Mouse (Mus musculus) lung, embryonic 14.5 days (tissue): ENCODE data around the gene Fmn2. TPM values are rescaled to one million over a fixed set of nuclear protein-coding genes. Genes with fewer than 3 reads are reported as not detected.

Source experiments
- ATAC-seq: fragments of 200-750 bp; cut with Nextera tagmentation; 2 replicates; pipeline ENCODE4 v1.8.0; 2017; ENCODE audit warnings: mild to moderate bottlenecking, moderate TSS enrichment, moderate library complexity; ENCODE audit not compliant: insufficient read depth
- DNase-seq: peaks from one replicate; pipeline ENCODE4 v3.0.0-alpha.2; 2015
- H3K27ac ChIP-seq: fragments of 300-500 bp; sonication (generic); 2 replicates; pipeline ENCODE4 v1.5.1; 2014; ENCODE audit warnings: low read depth, mild to moderate bottlenecking, moderate library complexity
- H3K27me3 ChIP-seq: fragments of 300-500 bp; sonication (generic); 2 replicates; pipeline ENCODE4 v1.6.1; 2014; ENCODE audit warnings: low read length, control low read depth; ENCODE audit not compliant: insufficient read depth
- H3K36me3 ChIP-seq: fragments of 300-500 bp; sonication (generic); 2 replicates; pipeline ENCODE4 v1.6.1; 2014; ENCODE audit warnings: control low read depth; ENCODE audit not compliant: insufficient read depth
- H3K4me1 ChIP-seq: fragments of 300-500 bp; sonication (generic); 2 replicates; pipeline ENCODE4 v1.6.1; 2014; ENCODE audit warnings: antibody characterized with exemption, control low read depth; ENCODE audit not compliant: insufficient read depth
- H3K4me2 ChIP-seq: fragments of 300-500 bp; sonication (generic); 2 replicates; pipeline ENCODE4 v1.6.1; 2014; ENCODE audit warnings: mild to moderate bottlenecking
- H3K4me3 ChIP-seq: fragments of 300-500 bp; sonication (generic); 2 replicates; pipeline ENCODE4 v1.5.1; 2014; ENCODE audit warnings: low read depth, low read length
- H3K9ac ChIP-seq: fragments of 300-500 bp; sonication (generic); 2 replicates; pipeline ENCODE4 v1.6.1; 2014
- H3K9me3 ChIP-seq: fragments of 300-500 bp; sonication (generic); 2 replicates; pipeline ENCODE4 v1.6.1; 2016; ENCODE audit warnings: low read depth, low read length, control low read depth
- CTCF ChIP-seq: IDR thresholded peaks from 2 replicates; pipeline ENCODE4 v1.5.1; 2016; ENCODE audit warnings: antibody characterized with exemption, low read depth
- WGBS: fragments of 180-500 bp; shearing (Covaris S2); extraction: QIAGEN DNeasy Blood & Tissue Kit; methylation state at CpG from one replicate; pipeline ENCODE4 v1.1.7; 2014; 5-methylcytosine and 5-hydroxymethylcytosine counted together
- polyA plus RNA-seq: library from polyadenylated mRNA; unstranded; fragments of >200 nt; fragmentation: Nextera tagmentation; extraction: Ambion mirVana; gene quantifications from 2 replicates; pipeline ENCODE4 v1.2.1, GENCODE M21; 2014

The Fmn2 gene
- polyA plus RNA-seq, 1 experiment from 2014 or later = 0.79 TPM

- H3K4me3 ChIP-seq = peak overlapping the region; percentile 56
- peaks cover 21% of the 10 kb centered on the region for H3K27me3 ChIP-seq
- peak overlapping the region; percentile 98 for H3K4me2 ChIP-seq
- H3K4me1 ChIP-seq = peaks cover 4% of the 10 kb centered on the region; the same call in 1 of the 2 replicates
- H3K36me3 ChIP-seq = no peaks in the 10 kb centered on the region
- WGBS = under 1% methylated on average over 40 of the region's 40 CpGs
- H3K9ac ChIP-seq = peak overlapping the region; percentile 56
- DNase-seq = peak; percentile 66
- H3K9me3 ChIP-seq = no peaks in the 10 kb centered on the region
- peak; percentile 67 for ATAC-seq
- H3K27ac ChIP-seq = no peak overlapping the region
- peak; percentile 30 for TF ChIP-seq CTCF
These were observed 613 bp downstream of the Fmn2 start for GRCm38 (mm10) chr1:174502031-174502845.

GRCm38 (mm10) chr1:174502846-174503745, 1.5 kb downstream of the Fmn2 start:
- TF ChIP-seq CTCF = peak; percentile 8; the same call in 1 of the 2 replicates
- Histone ChIP-seq H3K4me2 (peak overlapping the region; percentile 98), H3K9ac (peak overlapping the region; percentile 56; the same call in 1 of the 2 replicates), H3K9me3 (no peaks in the 10 kb centered on the region), H3K36me3 (no peaks in the 10 kb centered on the region), H3K27me3 (peaks cover 21% of the 10 kb centered on the region), H3K27ac (no peak overlapping the region), H3K4me3 (peak overlapping the region; percentile 56), H3K4me1 (peaks cover 4% of the 10 kb centered on the region; the same call in 1 of the 2 replicates)
- WGBS = 2% methylated on average over 49 of the region's 53 CpGs
- peak; percentile 32 for ATAC-seq
- DNase-seq = peak; percentile 28

- no peak for ATAC-seq
- H3K4me3 ChIP-seq = no peak overlapping the region
These were observed 7.0 kb downstream of the Fmn2 start for GRCm38 (mm10) chr1:174508571-174509110.

DNA sequence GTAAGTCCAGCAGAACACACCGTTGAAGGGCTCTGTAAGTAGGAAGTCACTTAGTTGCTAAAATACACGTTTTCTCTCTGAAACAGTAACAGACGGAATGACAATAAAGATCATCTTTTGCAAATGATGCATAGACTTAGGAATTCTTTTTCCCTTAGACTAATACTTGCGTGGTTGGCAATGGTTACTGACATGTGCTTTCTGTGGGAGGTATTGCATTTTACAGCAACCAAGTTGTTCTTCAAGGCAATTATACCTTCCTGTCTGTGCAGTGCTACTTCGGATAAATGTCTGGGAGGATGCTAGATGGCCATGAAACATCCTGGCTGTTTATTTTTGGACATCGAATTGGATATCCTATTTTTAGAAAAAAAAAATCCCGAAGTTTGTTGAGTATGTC, 11.8 kb downstream of the Fmn2 start:
- H3K36me3 ChIP-seq = no peaks in the 10 kb centered on the region
- no peak overlapping the region for H3K4me2 ChIP-seq
- no peaks in the 10 kb centered on the region for H3K27me3 ChIP-seq
- no peaks in the 10 kb centered on the region for H3K9me3 ChIP-seq
- no peak overlapping the region for H3K4me3 ChIP-seq
- ATAC-seq (no peak), DNase-seq (no peak)
- no peak overlapping the region for H3K9ac ChIP-seq
- 75% methylated on average over 7 of the region's 7 CpGs for WGBS
- no peak for TF ChIP-seq CTCF
- H3K4me1 ChIP-seq = no peaks in the 10 kb centered on the region
- H3K27ac ChIP-seq = no peak overlapping the region

More at GRCm38 (mm10) chr1:174508571-174509110, 7.0 kb downstream of the Fmn2 start:
- Histone ChIP-seq H3K27ac (no peak overlapping the region), H3K36me3 (no peaks in the 10 kb centered on the region), H3K9ac (no peak overlapping the region), H3K27me3 (peaks cover 2% of the 10 kb centered on the region; the same call in 1 of the 2 replicates), H3K9me3 (no peaks in the 10 kb centered on the region), H3K4me2 (no peak overlapping the region), H3K4me1 (no peaks in the 10 kb centered on the region)
- no peak for TF ChIP-seq CTCF
- 71% methylated on average over 13 of the region's 13 CpGs for WGBS
- no peak for DNase-seq

DNA sequence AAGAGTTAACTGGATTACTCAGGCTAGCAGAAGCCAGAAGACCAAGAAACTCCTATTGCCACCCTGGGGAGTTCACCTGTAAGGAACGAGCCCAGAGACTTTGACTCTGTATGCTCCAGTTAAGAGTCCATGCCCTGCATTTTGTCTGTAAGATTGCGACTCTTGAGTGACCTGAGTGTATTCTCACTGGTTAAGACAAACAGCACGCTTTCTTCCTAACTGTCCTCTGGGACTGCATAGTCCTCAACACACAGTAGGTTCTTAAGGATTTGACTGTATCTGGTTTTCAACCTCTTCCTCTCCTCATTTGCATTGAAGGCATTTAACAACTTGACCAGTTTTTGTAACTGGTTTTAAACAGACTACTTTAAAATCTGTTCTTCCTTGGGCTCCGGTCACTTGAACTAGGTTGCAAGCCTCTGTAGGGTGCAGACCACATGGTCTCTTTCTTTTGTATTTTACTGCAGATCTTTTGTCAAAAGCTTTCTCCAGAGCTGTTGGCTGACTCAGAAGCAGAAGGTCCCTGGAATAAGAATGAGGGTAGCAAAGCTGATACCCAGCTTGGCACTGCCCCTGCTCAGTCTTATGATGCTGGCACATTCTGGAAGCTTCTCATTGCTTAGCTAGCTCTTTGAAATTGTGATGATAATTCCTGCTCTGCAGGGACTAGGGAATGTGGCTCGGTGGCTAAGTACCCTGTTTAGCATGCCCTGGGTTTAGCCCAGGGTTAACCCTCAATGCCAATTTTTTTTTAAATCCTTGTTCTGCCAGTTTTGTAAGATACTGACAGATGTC, 20.5 kb downstream of the Fmn2 start:
- no peak for TF ChIP-seq CTCF
- Histone ChIP-seq H3K4me2 (no peak overlapping the region), H3K4me3 (no peak overlapping the region), H3K4me1 (no peaks in the 10 kb centered on the region), H3K27ac (no peak overlapping the region), H3K9me3 (no peaks in the 10 kb centered on the region), H3K9ac (no peak overlapping the region), H3K36me3 (no peaks in the 10 kb centered on the region), H3K27me3 (no peaks in the 10 kb centered on the region)
- ATAC-seq (no peak), DNase-seq (no peak)
- 72% methylated on average over 5 of the region's 5 CpGs for WGBS

GRCm38 (mm10) chr1:174522809-174523511, 21.3 kb downstream of the Fmn2 start:
- Histone ChIP-seq H3K4me2 (no peak overlapping the region), H3K4me3 (no peak overlapping the region), H3K27me3 (no peaks in the 10 kb centered on the region), H3K9me3 (no peaks in the 10 kb centered on the region), H3K27ac (no peak overlapping the region), H3K9ac (no peak overlapping the region), H3K36me3 (no peaks in the 10 kb centered on the region), H3K4me1 (no peaks in the 10 kb centered on the region)
- DNase-seq (no peak), ATAC-seq (no peak; the same call in 1 of the 2 replicates)
- TF ChIP-seq CTCF = no peak
- 51% methylated on average over 4 of the region's 4 CpGs for WGBS
